ENCODE assay signal across 12 mouse cellular contexts in genomic region chr5:118353689-118354088, GRCm38 (mm10).
DNase-seq lines count a peak whose midpoint lies in the region; ATAC-seq and TF ChIP-seq lines count a peak whose summit lies in the region.
"Had no signal": no experiment of that assay in that cellular context is flagged by ENCODE, and none has a peak within 500 bp of the region (broad histone marks: within the 10 kb centered on the region; RNA-seq: fewer than 3 reads in every experiment).

No protein-coding gene starts in this region.

- TF ChIP-seq POLR2A in heart, adult 2 months (IDR thresholded peaks at IDR 0.05; ENCODE audit: insufficient read depth, low read depth, low read length): no peak

- H3K4me3 ChIP-seq in heart, embryonic 12.5 days: no peak overlapping the region
- no peak overlapping the region for H3K4me3 ChIP-seq in heart, adult 2 months
- no peak overlapping the region for H3K4me3 ChIP-seq in midbrain, embryonic 14.5 days (replicated peaks; ENCODE audit: low read depth, low read length)
- no peak overlapping the region for H3K4me3 ChIP-seq in midbrain, embryonic 13.5 days (replicated peaks)
- H3K4me3 ChIP-seq in embryonic facial prominence, embryonic 11.5 days (ENCODE audit: low read depth, low read length): no peak overlapping the region
- no peak overlapping the region for H3K4me3 ChIP-seq in hindbrain, embryonic 14.5 days (replicated peaks; ENCODE audit: low read length)
- H3K4me3 ChIP-seq: left cerebral cortex, adult 2 months had no signal

- 38% methylated on average over 9 of the region's 9 CpGs for WGBS in heart, embryonic 12.5 days
- 37% methylated on average over 9 of the region's 9 CpGs for WGBS in heart, adult 2 months
- WGBS in midbrain, embryonic 14.5 days: 11% methylated on average over 9 of the region's 9 CpGs
- WGBS in midbrain, embryonic 13.5 days: 22% methylated on average over 9 of the region's 9 CpGs
- WGBS in embryonic facial prominence, embryonic 11.5 days: 6% methylated on average over 9 of the region's 9 CpGs
- WGBS in hindbrain, embryonic 14.5 days: 24% methylated on average over 9 of the region's 9 CpGs

- TF ChIP-seq EP300 in heart, adult 2 months (IDR thresholded peaks at IDR 0.05; ENCODE audit: insufficient read depth, low read depth, low read length): no peak

- no peak for DNase-seq in heart, adult 2 months
- peak; percentile 29 for DNase-seq in midbrain, embryonic 14.5 days
- DNase-seq in embryonic facial prominence, embryonic 11.5 days (ENCODE audit: low spot score): peak; percentile 47
- peak; percentile 56 for DNase-seq in mesoderm, embryonic 11.5 days (ENCODE audit: low read depth, low spot score)
- no peak for DNase-seq in hindbrain, embryonic 14.5 days (ENCODE audit: low spot score)
- no peak for DNase-seq in urinary bladder, adult 18-20 months (ENCODE audit: low spot score in 2 of 2)
- DNase-seq: adrenal gland, postnatal 10 days; cerebellum, adult 9-11 months; kidney, adult 18-20 months had no signal

- H3K79me2 ChIP-seq in heart, adult 2 months (replicated peaks; ENCODE audit: control insufficient read depth, insufficient read depth, low read length): no peaks in the 10 kb centered on the region

- ATAC-seq in heart, embryonic 12.5 days (ENCODE audit: insufficient number of reproducible peaks, low FRiP score): no peak
- no peak for ATAC-seq in midbrain, embryonic 14.5 days (ENCODE audit: low FRiP score, low TSS enrichment)
- no peak for ATAC-seq in midbrain, embryonic 13.5 days
- no peak for ATAC-seq in embryonic facial prominence, embryonic 11.5 days (replicated peaks; ENCODE audit: insufficient number of reproducible peaks, low FRiP score, low TSS enrichment, low read depth)
- no peak for ATAC-seq in hindbrain, embryonic 14.5 days (ENCODE audit: low FRiP score)

- H3K27ac ChIP-seq in heart, embryonic 12.5 days (ENCODE audit: poor library complexity, severe bottlenecking): no peak overlapping the region
- no peak overlapping the region for H3K27ac ChIP-seq in heart, adult 2 months
- H3K27ac ChIP-seq in midbrain, embryonic 14.5 days (replicated peaks; ENCODE audit: low read depth, low read length): no peak overlapping the region
- no peak overlapping the region for H3K27ac ChIP-seq in midbrain, embryonic 13.5 days
- H3K27ac ChIP-seq in embryonic facial prominence, embryonic 11.5 days (replicated peaks; ENCODE audit: low read depth, low read length): no peak overlapping the region
- no peak overlapping the region for H3K27ac ChIP-seq in hindbrain, embryonic 14.5 days
- H3K27ac ChIP-seq: left cerebral cortex, adult 2 months had no signal

- no peaks in the 10 kb centered on the region for H3K36me3 ChIP-seq in heart, embryonic 12.5 days
- no peaks in the 10 kb centered on the region for H3K36me3 ChIP-seq in heart, adult 2 months (ENCODE audit: control insufficient read depth, insufficient read depth, low read length)
- no peaks in the 10 kb centered on the region for H3K36me3 ChIP-seq in midbrain, embryonic 14.5 days (ENCODE audit: control insufficient read depth, insufficient read depth, low read length)
- no peaks in the 10 kb centered on the region for H3K36me3 ChIP-seq in midbrain, embryonic 13.5 days
- no peaks in the 10 kb centered on the region for H3K36me3 ChIP-seq in embryonic facial prominence, embryonic 11.5 days (replicated peaks; ENCODE audit: control insufficient read depth, insufficient read depth, low read depth, low read length)
- no peaks in the 10 kb centered on the region for H3K36me3 ChIP-seq in hindbrain, embryonic 14.5 days (replicated peaks; ENCODE audit: control insufficient read depth, insufficient read depth)

- peak overlapping the region; percentile 18; the same call in 1 of the 2 replicates for H3K4me2 ChIP-seq in heart, embryonic 12.5 days
- no peak overlapping the region for H3K4me2 ChIP-seq in midbrain, embryonic 14.5 days (ENCODE audit: low read length)
- no peak overlapping the region for H3K4me2 ChIP-seq in midbrain, embryonic 13.5 days (replicated peaks)
- no peak overlapping the region for H3K4me2 ChIP-seq in embryonic facial prominence, embryonic 11.5 days (ENCODE audit: low read depth, low read length)
- no peak overlapping the region for H3K4me2 ChIP-seq in hindbrain, embryonic 14.5 days (replicated peaks)

- H3K4me1 ChIP-seq in heart, embryonic 12.5 days (replicated peaks): peaks cover 32% of the 10 kb centered on the region
- no peaks in the 10 kb centered on the region; the same call in 1 of the 2 replicates for H3K4me1 ChIP-seq in heart, adult 2 months (ENCODE audit: control insufficient read depth, insufficient read depth, low read length)
- H3K4me1 ChIP-seq in midbrain, embryonic 14.5 days (ENCODE audit: control insufficient read depth, insufficient read depth, low read length): peaks cover 4% of the 10 kb centered on the region
- peaks cover 24% of the 10 kb centered on the region for H3K4me1 ChIP-seq in midbrain, embryonic 13.5 days (replicated peaks)
- peaks cover 3% of the 10 kb centered on the region; the same call in 1 of the 2 replicates for H3K4me1 ChIP-seq in embryonic facial prominence, embryonic 11.5 days (ENCODE audit: control insufficient read depth, insufficient read depth, low read length)
- H3K4me1 ChIP-seq in hindbrain, embryonic 14.5 days (replicated peaks; ENCODE audit: control insufficient read depth, insufficient read depth, low read length): peaks cover 7% of the 10 kb centered on the region; the same call in 1 of the 2 replicates

- H3K27me3 ChIP-seq in heart, embryonic 12.5 days (replicated peaks): no peaks in the 10 kb centered on the region
- H3K27me3 ChIP-seq in heart, adult 2 months (ENCODE audit: control insufficient read depth, insufficient read depth, low read length): no peaks in the 10 kb centered on the region
- H3K27me3 ChIP-seq in midbrain, embryonic 14.5 days (ENCODE audit: control insufficient read depth, insufficient read depth, low read length): no peaks in the 10 kb centered on the region
- no peaks in the 10 kb centered on the region for H3K27me3 ChIP-seq in midbrain, embryonic 13.5 days
- H3K27me3 ChIP-seq in embryonic facial prominence, embryonic 11.5 days (ENCODE audit: control insufficient read depth, insufficient read depth, low read length): no peaks in the 10 kb centered on the region
- H3K27me3 ChIP-seq in hindbrain, embryonic 14.5 days (ENCODE audit: control insufficient read depth, insufficient read depth, low read length): no peaks in the 10 kb centered on the region; the same call in 1 of the 2 replicates

- intact Hi-C loops in heart, adult 2 months (cut with DNase I): no loop called here

- no peak overlapping the region for H3K9ac ChIP-seq in heart, embryonic 12.5 days
- no peak overlapping the region for H3K9ac ChIP-seq in heart, adult 2 months (ENCODE audit: low read depth, low read length)
- H3K9ac ChIP-seq in midbrain, embryonic 14.5 days (replicated peaks; ENCODE audit: low read length): no peak overlapping the region
- no peak overlapping the region for H3K9ac ChIP-seq in midbrain, embryonic 13.5 days (replicated peaks)
- no peak overlapping the region for H3K9ac ChIP-seq in embryonic facial prominence, embryonic 11.5 days (replicated peaks; ENCODE audit: low read length)
- H3K9ac ChIP-seq in hindbrain, embryonic 14.5 days: no peak overlapping the region

- H3K9me3 ChIP-seq in heart, embryonic 12.5 days (replicated peaks): no peaks in the 10 kb centered on the region
- no peaks in the 10 kb centered on the region for H3K9me3 ChIP-seq in midbrain, embryonic 14.5 days (ENCODE audit: control insufficient read depth, low read length)
- peaks cover 5% of the 10 kb centered on the region; the same call in 1 of the 2 replicates for H3K9me3 ChIP-seq in midbrain, embryonic 13.5 days
- no peaks in the 10 kb centered on the region for H3K9me3 ChIP-seq in embryonic facial prominence, embryonic 11.5 days (replicated peaks; ENCODE audit: control insufficient read depth, low read length)
- H3K9me3 ChIP-seq in hindbrain, embryonic 14.5 days (ENCODE audit: control insufficient read depth, low read length): no peaks in the 10 kb centered on the region

- TF ChIP-seq CTCF in heart, adult 2 months (IDR thresholded peaks at IDR 0.05): no peak

Comparison
In these comparisons a context has a peak if more than half of its experiments do, and no peak if none do; other contexts are left out.
1. DNase-seq: peak in midbrain, embryonic 14.5 days (single experiment), embryonic facial prominence, embryonic 11.5 days (single experiment) and mesoderm, embryonic 11.5 days (single experiment); none in heart, adult 2 months (0 of 2), hindbrain, embryonic 14.5 days (single experiment) and urinary bladder, adult 18-20 months (0 of 2).